Mouse (Mus musculus) embryonic facial prominence, embryonic 12.5 days (tissue): ENCODE results near the gene Lhx5. TPM values are rescaled to one million over a fixed set of nuclear protein-coding genes. Genes with fewer than 3 reads are reported as not detected.

ENCODE experiments used
- ATAC-seq: fragments of 200-750 bp; cut with Nextera tagmentation; 2 replicates; pipeline ENCODE4 v1.8.0; 2017; ENCODE audit not compliant: insufficient number of reproducible peaks, insufficient read depth, low FRiP score, low TSS enrichment
- H3K27ac ChIP-seq: fragments of 300-500 bp; sonication (generic); 2 replicates; pipeline ENCODE4 v1.5.1; 2016; ENCODE audit warnings: mild to moderate bottlenecking
- H3K27me3 ChIP-seq: fragments of 300-500 bp; sonication (generic); 2 replicates; pipeline ENCODE4 v1.6.1; 2016; ENCODE audit warnings: mild to moderate bottlenecking, moderate library complexity
- H3K36me3 ChIP-seq: fragments of 300-500 bp; sonication (generic); 2 replicates; pipeline ENCODE4 v1.6.1; 2016; ENCODE audit warnings: mild to moderate bottlenecking
- H3K4me1 ChIP-seq: fragments of 300-500 bp; sonication (generic); 2 replicates; pipeline ENCODE4 v1.6.1; 2016
- H3K4me2 ChIP-seq: fragments of 300-500 bp; sonication (generic); replicated peaks from 2 replicates; pipeline ENCODE4 v1.6.1; 2016; ENCODE audit warnings: mild to moderate bottlenecking, moderate library complexity
- H3K4me3 ChIP-seq: fragments of 300-500 bp; sonication (generic); 2 replicates; pipeline ENCODE4 v1.5.1; 2016; ENCODE audit warnings: mild to moderate bottlenecking
- H3K9ac ChIP-seq: fragments of 300-500 bp; sonication (generic); 2 replicates; pipeline ENCODE4 v1.6.1; 2016; ENCODE audit warnings: mild to moderate bottlenecking, moderate library complexity
- H3K9me3 ChIP-seq: fragments of 300-500 bp; sonication (generic); 2 replicates; pipeline ENCODE4 v1.6.1; 2016; ENCODE audit warnings: mild to moderate bottlenecking, moderate library complexity
- WGBS: fragments of 180-500 bp; shearing (Covaris S2); methylation state at CpG from one replicate; pipeline ENCODE4 v1.1.7; 2016; 5-methylcytosine and 5-hydroxymethylcytosine counted together
- polyA plus RNA-seq: library from polyadenylated mRNA; unstranded; fragments of >200 nt; fragmentation: Nextera tagmentation; extraction: Ambion mirVana; gene quantifications from 2 replicates; pipeline ENCODE4 v1.2.1, GENCODE M21; 2016

Lhx5 gene
- polyA plus RNA-seq, 1 experiment from 2014 or later, result 0.96 TPM

GRCm38 (mm10) chr5:120468336-120468735 lies 36.8 kb downstream of the Lhx5 start:
- H3K27me3 ChIP-seq, result no peaks in the 10 kb centered on the region; the same call in 1 of the 2 replicates
- no peaks in the 10 kb centered on the region for H3K9me3 ChIP-seq
- H3K4me2 ChIP-seq, result no peak overlapping the region
- no peak overlapping the region for H3K27ac ChIP-seq
- no peaks in the 10 kb centered on the region for H3K4me1 ChIP-seq
- H3K4me3 ChIP-seq, result no peak overlapping the region
- 82% methylated on average over 5 of the region's 5 CpGs for WGBS
- no peak overlapping the region for H3K9ac ChIP-seq
- H3K36me3 ChIP-seq, result no peaks in the 10 kb centered on the region
- no peak for ATAC-seq

GRCm38 (mm10) chr5:120468830-120469229 lies 37.3 kb downstream of the Lhx5 start:
- Histone ChIP-seq H3K4me1 (no peaks in the 10 kb centered on the region), H3K9me3 (no peaks in the 10 kb centered on the region), H3K9ac (no peak overlapping the region), H3K27ac (no peak overlapping the region), H3K27me3 (no peaks in the 10 kb centered on the region), H3K4me3 (no peak overlapping the region), H3K36me3 (no peaks in the 10 kb centered on the region), H3K4me2 (no peak overlapping the region)
- ATAC-seq, result no peak
- 77% methylated on average over 6 of the region's 6 CpGs for WGBS

GRCm38 (mm10) chr5:120471538-120471937 lies 40.0 kb downstream of the Lhx5 start:
- H3K9ac ChIP-seq, result no peak overlapping the region
- H3K27ac ChIP-seq, result no peak overlapping the region
- no peaks in the 10 kb centered on the region for H3K9me3 ChIP-seq
- no peaks in the 10 kb centered on the region for H3K4me1 ChIP-seq
- H3K4me2 ChIP-seq, result no peak overlapping the region
- H3K4me3 ChIP-seq, result no peak overlapping the region
- ATAC-seq, result no peak; the same call in 1 of the 2 replicates
- H3K36me3 ChIP-seq, result no peaks in the 10 kb centered on the region
- WGBS, result 42% methylated on average over 4 of the region's 4 CpGs
- H3K27me3 ChIP-seq, result no peaks in the 10 kb centered on the region

- ATAC-seq, result no peak
- Histone ChIP-seq H3K4me3 (no peak within 1 kb of the TSS), H3K9ac (no peak within 1 kb of the TSS), H3K36me3 (no peaks in the 10 kb centered on the region), H3K9me3 (no peaks in the 10 kb centered on the region), H3K27me3 (peaks cover 3% of the 10 kb centered on the region; the same call in 1 of the 2 replicates), H3K27ac (no peak within 1 kb of the TSS), H3K4me1 (no peaks in the 10 kb centered on the region), H3K4me2 (no peak within 1 kb of the TSS)
- WGBS, result 79% methylated on average over 8 of the region's 8 CpGs
These were observed 41.3 kb downstream of the Lhx5 start, which contains the start of gene Sdsl for GRCm38 (mm10) chr5:120472770-120473169. Sdsl (minus strand) TSS chr5:120472810.

- WGBS, result 84% methylated on average over 2 of the region's 2 CpGs
- no peak for ATAC-seq
- Histone ChIP-seq H3K27ac (no peak overlapping the region), H3K4me3 (no peak overlapping the region), H3K9me3 (no peaks in the 10 kb centered on the region), H3K4me2 (no peak overlapping the region), H3K4me1 (no peaks in the 10 kb centered on the region), H3K9ac (no peak overlapping the region), H3K36me3 (no peaks in the 10 kb centered on the region), H3K27me3 (peaks cover 3% of the 10 kb centered on the region; the same call in 1 of the 2 replicates)
These were observed 41.9 kb downstream of the Lhx5 start for GRCm38 (mm10) chr5:120473361-120473760.

GRCm38 (mm10) chr5:120475861-120476260 lies 44.4 kb downstream of the Lhx5 start:
- no peak overlapping the region for H3K4me2 ChIP-seq
- WGBS, result 50% methylated on average over 8 of the region's 8 CpGs

GRCm38 (mm10) chr5:120476296-120476695 lies 44.8 kb downstream of the Lhx5 start, which contains the start of gene Sds:
Sds (plus strand) TSS chr5:120476526.
- ATAC-seq, result no peak
- Histone ChIP-seq H3K9me3 (no peaks in the 10 kb centered on the region), H3K27ac (no peak within 1 kb of the TSS), H3K4me2 (no peak within 1 kb of the TSS), H3K4me1 (no peaks in the 10 kb centered on the region), H3K36me3 (no peaks in the 10 kb centered on the region), H3K27me3 (peaks cover 3% of the 10 kb centered on the region; the same call in 1 of the 2 replicates), H3K9ac (no peak within 1 kb of the TSS), H3K4me3 (no peak within 1 kb of the TSS)
- WGBS, result 15% methylated on average over 13 of the region's 13 CpGs

More at GRCm38 (mm10) chr5:120475861-120476260, 44.4 kb downstream of the Lhx5 start:
- no peak overlapping the region for H3K9ac ChIP-seq
- H3K36me3 ChIP-seq, result no peaks in the 10 kb centered on the region
- H3K4me3 ChIP-seq, result no peak overlapping the region
- no peak for ATAC-seq
- no peak overlapping the region for H3K27ac ChIP-seq
- H3K9me3 ChIP-seq, result no peaks in the 10 kb centered on the region
- H3K27me3 ChIP-seq, result peaks cover 3% of the 10 kb centered on the region; the same call in 1 of the 2 replicates
- H3K4me1 ChIP-seq, result no peaks in the 10 kb centered on the region

- Histone ChIP-seq H3K27ac (no peak overlapping the region), H3K9ac (no peak overlapping the region), H3K36me3 (no peaks in the 10 kb centered on the region), H3K4me2 (no peak overlapping the region), H3K4me1 (no peaks in the 10 kb centered on the region), H3K27me3 (peaks cover 3% of the 10 kb centered on the region; the same call in 1 of the 2 replicates), H3K4me3 (no peak overlapping the region), H3K9me3 (no peaks in the 10 kb centered on the region)
- ATAC-seq, result no peak
- 92% methylated on average over 5 of the region's 5 CpGs for WGBS
These were observed 46.5 kb downstream of the Lhx5 start for GRCm38 (mm10) chr5:120477993-120478392.

- ATAC-seq, result no peak
- H3K4me1 ChIP-seq, result no peaks in the 10 kb centered on the region
- WGBS, result 67% methylated on average over 4 of the region's 4 CpGs
- H3K4me2 ChIP-seq, result no peak overlapping the region
- no peaks in the 10 kb centered on the region for H3K9me3 ChIP-seq
- peaks cover 3% of the 10 kb centered on the region; the same call in 1 of the 2 replicates for H3K27me3 ChIP-seq
- 0 out of 2 replicates have a peak, but pooled peaks cover 5% of the 10 kb centered on the region for H3K36me3 ChIP-seq
- H3K9ac ChIP-seq, result no peak overlapping the region
- no peak overlapping the region for H3K27ac ChIP-seq
- H3K4me3 ChIP-seq, result no peak overlapping the region
These were observed 48.0 kb downstream of the Lhx5 start for GRCm38 (mm10) chr5:120479538-120479937.

- Histone ChIP-seq H3K27me3 (peaks cover 3% of the 10 kb centered on the region; the same call in 1 of the 2 replicates), H3K4me1 (no peaks in the 10 kb centered on the region), H3K4me3 (no peak overlapping the region), H3K4me2 (no peak overlapping the region), H3K27ac (no peak overlapping the region), H3K9me3 (no peaks in the 10 kb centered on the region), H3K36me3 (peaks cover 22% of the 10 kb centered on the region), H3K9ac (no peak overlapping the region)
- no peak for ATAC-seq
- 61% methylated on average over 9 of the region's 9 CpGs for WGBS
These were observed 49.7 kb downstream of the Lhx5 start for GRCm38 (mm10) chr5:120481205-120481604.

GRCm38 (mm10) chr5:120483399-120483798 lies 51.9 kb downstream of the Lhx5 start:
- Histone ChIP-seq H3K4me3 (no peak overlapping the region), H3K9me3 (no peaks in the 10 kb centered on the region), H3K9ac (no peak overlapping the region), H3K27ac (no peak overlapping the region), H3K4me1 (no peaks in the 10 kb centered on the region), H3K27me3 (no peaks in the 10 kb centered on the region), H3K36me3 (peaks cover 39% of the 10 kb centered on the region), H3K4me2 (no peak overlapping the region)
- no peak for ATAC-seq
- 88% methylated on average over 19 of the region's 19 CpGs for WGBS

GRCm38 (mm10) chr5:120487844-120488243 lies 56.3 kb downstream of the Lhx5 start:
- Histone ChIP-seq H3K9me3 (no peaks in the 10 kb centered on the region), H3K4me1 (no peaks in the 10 kb centered on the region), H3K36me3 (peaks cover 68% of the 10 kb centered on the region), H3K9ac (no peak overlapping the region), H3K4me2 (no peak overlapping the region), H3K4me3 (no peak overlapping the region), H3K27ac (no peak overlapping the region), H3K27me3 (no peaks in the 10 kb centered on the region)
- 86% methylated on average over 8 of the region's 8 CpGs for WGBS
- ATAC-seq, result no peak
